26 mouse cellular contexts compared by ENCODE assay signal in the genomic region with DNA sequence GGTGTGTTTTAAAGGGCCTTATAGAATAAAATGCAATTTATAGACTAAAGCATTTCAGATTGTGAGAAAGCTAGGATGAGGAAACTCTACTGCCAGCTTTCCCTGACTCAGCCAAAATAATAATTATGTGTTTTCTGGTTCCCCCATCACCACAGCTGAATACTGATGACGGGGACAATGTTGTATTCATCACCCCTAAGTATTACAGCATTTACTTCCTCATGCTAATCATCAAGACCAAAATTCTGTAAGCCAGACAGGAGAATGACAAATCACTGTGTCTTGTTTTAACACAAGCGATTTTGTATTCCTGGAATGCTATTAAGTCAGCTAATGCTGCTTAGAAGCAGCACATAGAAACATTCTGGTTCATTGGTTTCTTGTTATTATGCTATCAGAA.
DNase-seq lines count a peak whose midpoint lies in the region; ATAC-seq and TF ChIP-seq lines count a peak whose summit lies in the region.
"Had no signal": no experiment of that assay in that cellular context is flagged by ENCODE, and none has a peak within 500 bp of the region (broad histone marks: within the 10 kb centered on the region; RNA-seq: fewer than 3 reads in every experiment).

No protein-coding gene starts in this region.

- no peak overlapping the region for H3K9ac ChIP-seq in forebrain, embryonic 14.5 days (ENCODE audit: low read length)
- H3K9ac ChIP-seq in forebrain, embryonic 12.5 days: no peak overlapping the region
- no peak overlapping the region for H3K9ac ChIP-seq in forebrain, postnatal 0 days
- H3K9ac ChIP-seq in midbrain, postnatal 0 days (replicated peaks; ENCODE audit: low read length, poor library complexity, severe bottlenecking): no peak overlapping the region
- H3K9ac ChIP-seq: embryonic facial prominence, embryonic 12.5 days; embryonic facial prominence, embryonic 15.5 days; heart, embryonic 13.5 days; hindbrain, embryonic 14.5 days had no signal

- no peaks in the 10 kb centered on the region for H3K4me1 ChIP-seq in forebrain, embryonic 14.5 days (ENCODE audit: control insufficient read depth, insufficient read depth, low read length)
- no peaks in the 10 kb centered on the region for H3K4me1 ChIP-seq in forebrain, embryonic 12.5 days
- no peaks in the 10 kb centered on the region for H3K4me1 ChIP-seq in forebrain, postnatal 0 days (ENCODE audit: insufficient read depth)
- no peaks in the 10 kb centered on the region for H3K4me1 ChIP-seq in forebrain, embryonic 10.5 days
- H3K4me1 ChIP-seq in midbrain, postnatal 0 days (ENCODE audit: insufficient read depth, low read length): no peaks in the 10 kb centered on the region
- H3K4me1 ChIP-seq in midbrain, embryonic 10.5 days: no peaks in the 10 kb centered on the region
- H3K4me1 ChIP-seq: embryonic facial prominence, embryonic 12.5 days; embryonic facial prominence, embryonic 15.5 days; heart, embryonic 10.5 days; heart, embryonic 13.5 days had no signal

- H3K9me3 ChIP-seq in forebrain, embryonic 14.5 days (replicated peaks; ENCODE audit: control insufficient read depth, low read length): no peaks in the 10 kb centered on the region
- no peaks in the 10 kb centered on the region for H3K9me3 ChIP-seq in forebrain, embryonic 12.5 days
- H3K9me3 ChIP-seq in forebrain, postnatal 0 days (ENCODE audit: low read length): no peaks in the 10 kb centered on the region
- H3K9me3 ChIP-seq in forebrain, embryonic 10.5 days: no peaks in the 10 kb centered on the region
- no peaks in the 10 kb centered on the region for H3K9me3 ChIP-seq in midbrain, postnatal 0 days (ENCODE audit: low read length)
- H3K9me3 ChIP-seq in midbrain, embryonic 10.5 days (replicated peaks): no peaks in the 10 kb centered on the region
- H3K9me3 ChIP-seq: embryonic facial prominence, embryonic 12.5 days; embryonic facial prominence, embryonic 15.5 days; heart, embryonic 10.5 days; heart, embryonic 13.5 days had no signal

- no peak for TF ChIP-seq CTCF in forebrain, postnatal 0 days (IDR thresholded peaks at IDR 0.05; ENCODE audit: low read depth)
- no peak for TF ChIP-seq CTCF in midbrain, postnatal 0 days (IDR thresholded peaks at IDR 0.05)

- no peak overlapping the region for H3K4me3 ChIP-seq in forebrain, embryonic 14.5 days (ENCODE audit: low read depth, low read length)
- H3K4me3 ChIP-seq in forebrain, embryonic 12.5 days (replicated peaks): no peak overlapping the region
- H3K4me3 ChIP-seq in forebrain, postnatal 0 days (ENCODE audit: low read depth, low read length): no peak overlapping the region
- no peak overlapping the region for H3K4me3 ChIP-seq in forebrain, embryonic 10.5 days
- no peak overlapping the region for H3K4me3 ChIP-seq in midbrain, postnatal 0 days (ENCODE audit: low read depth, low read length)
- no peak overlapping the region for H3K4me3 ChIP-seq in midbrain, embryonic 10.5 days
- H3K4me3 ChIP-seq: embryonic facial prominence, embryonic 12.5 days; embryonic facial prominence, embryonic 15.5 days; heart, adult 2 months; heart, embryonic 10.5 days; heart, embryonic 13.5 days had no signal

- DNase-seq in forebrain, embryonic 14.5 days (ENCODE audit: low spot score): peak; percentile 35
- DNase-seq in forebrain, postnatal 0 days: peak; percentile 1
- DNase-seq in forebrain, embryonic 10.5 days (ENCODE audit: extremely low spot score, low spot score): no peak
- DNase-seq in midbrain, postnatal 0 days (ENCODE audit: low spot score): peak; percentile 4
- DNase-seq in midbrain, embryonic 10.5 days (ENCODE audit: low spot score): no peak
- DNase-seq: adrenal gland, adult 8-10 months; adrenal gland, postnatal 25 days; cerebellum, adult 11 months; cerebellum, adult 2 months; cerebellum, adult 9-11 months; cerebellum, postnatal 25 days; gastrocnemius, postnatal 10 days; gastrocnemius, postnatal 36 days; heart, adult 2 months; heart, postnatal 14 days; heart, postnatal 4 days had no signal

- H3K4me2 ChIP-seq in forebrain, embryonic 14.5 days (ENCODE audit: low read length): no peak overlapping the region
- H3K4me2 ChIP-seq in forebrain, embryonic 12.5 days: no peak overlapping the region
- no peak overlapping the region for H3K4me2 ChIP-seq in forebrain, postnatal 0 days (ENCODE audit: low read depth)
- H3K4me2 ChIP-seq in midbrain, postnatal 0 days (ENCODE audit: low read depth, low read length, poor library complexity, severe bottlenecking): no peak overlapping the region
- H3K4me2 ChIP-seq: embryonic facial prominence, embryonic 12.5 days; embryonic facial prominence, embryonic 15.5 days; heart, embryonic 13.5 days; hindbrain, embryonic 14.5 days had no signal

- H3K27ac ChIP-seq in forebrain, embryonic 14.5 days (ENCODE audit: low read depth, low read length): no peak overlapping the region
- H3K27ac ChIP-seq in forebrain, embryonic 12.5 days: no peak overlapping the region
- no peak overlapping the region for H3K27ac ChIP-seq in forebrain, postnatal 0 days (ENCODE audit: low read depth, low read length)
- H3K27ac ChIP-seq in forebrain, embryonic 10.5 days: no peak overlapping the region
- H3K27ac ChIP-seq in midbrain, postnatal 0 days (ENCODE audit: low read depth, low read length): no peak overlapping the region
- H3K27ac ChIP-seq in midbrain, embryonic 10.5 days (replicated peaks): no peak overlapping the region
- H3K27ac ChIP-seq: embryonic facial prominence, embryonic 12.5 days; embryonic facial prominence, embryonic 15.5 days; heart, adult 2 months; heart, embryonic 10.5 days; heart, embryonic 13.5 days; hindbrain, embryonic 14.5 days; hindbrain, postnatal 0 days had no signal

- H3K36me3 ChIP-seq in forebrain, embryonic 14.5 days (ENCODE audit: control insufficient read depth, insufficient read depth, low read length): no peaks in the 10 kb centered on the region
- H3K36me3 ChIP-seq in forebrain, embryonic 12.5 days (replicated peaks): no peaks in the 10 kb centered on the region
- H3K36me3 ChIP-seq in forebrain, postnatal 0 days (ENCODE audit: insufficient read depth): no peaks in the 10 kb centered on the region
- no peaks in the 10 kb centered on the region for H3K36me3 ChIP-seq in forebrain, embryonic 10.5 days (replicated peaks)
- H3K36me3 ChIP-seq in midbrain, postnatal 0 days (ENCODE audit: insufficient read depth, low read length): no peaks in the 10 kb centered on the region
- no peaks in the 10 kb centered on the region for H3K36me3 ChIP-seq in midbrain, embryonic 10.5 days
- H3K36me3 ChIP-seq: embryonic facial prominence, embryonic 12.5 days; embryonic facial prominence, embryonic 15.5 days; heart, embryonic 10.5 days; heart, embryonic 13.5 days had no signal

- ATAC-seq in forebrain, embryonic 14.5 days: peak; percentile 32; the same call in 1 of the 2 replicates
- no peak for ATAC-seq in forebrain, embryonic 12.5 days (ENCODE audit: low FRiP score)
- peak; percentile 56; the same call in 1 of the 2 replicates for ATAC-seq in forebrain, postnatal 0 days
- no peak for ATAC-seq in midbrain, postnatal 0 days (ENCODE audit: low FRiP score)
- ATAC-seq: activated CD4-positive, CD25-positive, alpha-beta regulatory T cell, adult 4 months; hindbrain, postnatal 0 days; inflammation-experienced regulatory T-cells, adult 6 months; intestine, embryonic 16.5 days had no signal

- no peaks in the 10 kb centered on the region for H3K27me3 ChIP-seq in forebrain, embryonic 14.5 days (replicated peaks; ENCODE audit: control insufficient read depth, insufficient read depth, low read length)
- H3K27me3 ChIP-seq in forebrain, embryonic 12.5 days: no peaks in the 10 kb centered on the region
- no peaks in the 10 kb centered on the region for H3K27me3 ChIP-seq in forebrain, postnatal 0 days (ENCODE audit: insufficient read depth, low read length)
- no peaks in the 10 kb centered on the region for H3K27me3 ChIP-seq in forebrain, embryonic 10.5 days (ENCODE audit: poor library complexity, severe bottlenecking)
- no peaks in the 10 kb centered on the region for H3K27me3 ChIP-seq in midbrain, postnatal 0 days (ENCODE audit: insufficient read depth, low read length)
- H3K27me3 ChIP-seq in midbrain, embryonic 10.5 days (ENCODE audit: low read depth, poor library complexity, severe bottlenecking): no peaks in the 10 kb centered on the region
- H3K27me3 ChIP-seq: embryonic facial prominence, embryonic 12.5 days; embryonic facial prominence, embryonic 15.5 days; heart, embryonic 13.5 days had no signal

- WGBS in forebrain, embryonic 14.5 days: 62% methylated on average over 2 of the region's 2 CpGs
- WGBS in forebrain, embryonic 12.5 days: 65% methylated on average over 2 of the region's 2 CpGs
- WGBS in forebrain, postnatal 0 days: 43% methylated on average over 2 of the region's 2 CpGs
- 89% methylated on average over 2 of the region's 2 CpGs for WGBS in forebrain, embryonic 10.5 days
- 67% methylated on average over 2 of the region's 2 CpGs for WGBS in midbrain, postnatal 0 days
- 91% methylated on average over 2 of the region's 2 CpGs for WGBS in midbrain, embryonic 10.5 days

Comparison
In these comparisons a context has a peak if more than half of its experiments do, and no peak if none do; other contexts are left out.
1. ATAC-seq: peak in forebrain, embryonic 14.5 days (single experiment) and forebrain, postnatal 0 days (single experiment); none in forebrain, embryonic 12.5 days (single experiment) and midbrain, postnatal 0 days (single experiment).
2. DNase-seq: peak in forebrain, embryonic 14.5 days (single experiment), forebrain, postnatal 0 days (single experiment) and midbrain, postnatal 0 days (single experiment); none in forebrain, embryonic 10.5 days (single experiment) and midbrain, embryonic 10.5 days (single experiment).